Mouse (Mus musculus): Measurements from ENCODE around the gene Chat. TPM values are rescaled to one million over a fixed set of nuclear protein-coding genes. Genes with fewer than 3 reads are reported as not detected.

Chat gene
- polyA plus RNA-seq, 1 experiment: not detected

GRCm38 (mm10) chr14:32467606-32468005 is 1.8 kb upstream of the Chat start:
- no peak for TF ChIP-seq CTCF (IDR thresholded peaks at IDR 0.05; ENCODE audit: control insufficient read depth, insufficient read depth, low read length)
- TF ChIP-seq POLR2A (IDR thresholded peaks at IDR 0.05; ENCODE audit: borderline replicate concordance, control insufficient read depth, low read depth, low read length): no peak
- Histone ChIP-seq H3K4me1 (ENCODE audit: control insufficient read depth, insufficient read depth, low read length) (no peaks in the 10 kb centered on the region), H3K27ac (ENCODE audit: control insufficient read depth, insufficient read depth, low read depth, low read length, poor library complexity) (no peak overlapping the region), H3K4me3 (replicated peaks; ENCODE audit: control insufficient read depth, low read depth, low read length) (no peak overlapping the region)
- 5% methylated on average over 5 of the region's 5 CpGs for WGBS

GRCm38 (mm10) chr14:32465506-32465870 is 301 bp downstream of the Chat start:
- WGBS: 3% methylated on average over 11 of the region's 11 CpGs
- H3K4me1 ChIP-seq (ENCODE audit: control insufficient read depth, insufficient read depth, low read length): no peaks in the 10 kb centered on the region
- TF ChIP-seq POLR2A (IDR thresholded peaks at IDR 0.05; ENCODE audit: borderline replicate concordance, control insufficient read depth, low read depth, low read length) (no peak), CTCF (IDR thresholded peaks at IDR 0.05; ENCODE audit: control insufficient read depth, insufficient read depth, low read length) (no peak)
- H3K4me3 ChIP-seq (replicated peaks; ENCODE audit: control insufficient read depth, low read depth, low read length): no peak overlapping the region
- no peak overlapping the region for H3K27ac ChIP-seq (ENCODE audit: control insufficient read depth, insufficient read depth, low read depth, low read length, poor library complexity)

GRCm38 (mm10) chr14:32464601-32465505 is 936 bp downstream of the Chat start, which contains the start of gene Slc18a3:
Gene Slc18a3 (minus strand): TSS chr14:32464850.
- TF ChIP-seq POLR2A (IDR thresholded peaks at IDR 0.05; ENCODE audit: borderline replicate concordance, control insufficient read depth, low read depth, low read length) (no peak), CTCF (IDR thresholded peaks at IDR 0.05; ENCODE audit: control insufficient read depth, insufficient read depth, low read length) (no peak)
- H3K4me3 ChIP-seq (replicated peaks; ENCODE audit: control insufficient read depth, low read depth, low read length): no peak within 1 kb of the TSS
- no peaks in the 10 kb centered on the region for H3K4me1 ChIP-seq (ENCODE audit: control insufficient read depth, insufficient read depth, low read length)
- no peak within 1 kb of the TSS for H3K27ac ChIP-seq (ENCODE audit: control insufficient read depth, insufficient read depth, low read depth, low read length, poor library complexity)
- 1% methylated on average over 62 of the region's 70 CpGs for WGBS

GRCm38 (mm10) chr14:32463211-32464040 is 2.4 kb downstream of the Chat start:
- TF ChIP-seq CTCF (IDR thresholded peaks at IDR 0.05; ENCODE audit: control insufficient read depth, insufficient read depth, low read length) (no peak), POLR2A (IDR thresholded peaks at IDR 0.05; ENCODE audit: borderline replicate concordance, control insufficient read depth, low read depth, low read length) (no peak)
- 9% methylated on average over 74 of the region's 74 CpGs for WGBS
- Histone ChIP-seq H3K27ac (ENCODE audit: control insufficient read depth, insufficient read depth, low read depth, low read length, poor library complexity) (no peak overlapping the region), H3K4me1 (ENCODE audit: control insufficient read depth, insufficient read depth, low read length) (no peaks in the 10 kb centered on the region), H3K4me3 (replicated peaks; ENCODE audit: control insufficient read depth, low read depth, low read length) (no peak overlapping the region)

- no peaks in the 10 kb centered on the region for H3K4me1 ChIP-seq (ENCODE audit: control insufficient read depth, insufficient read depth, low read length)
- H3K27ac ChIP-seq (ENCODE audit: control insufficient read depth, insufficient read depth, low read depth, low read length, poor library complexity): no peak overlapping the region
- no peak for TF ChIP-seq POLR2A (IDR thresholded peaks at IDR 0.05; ENCODE audit: borderline replicate concordance, control insufficient read depth, low read depth, low read length)
- no peak for TF ChIP-seq CTCF (IDR thresholded peaks at IDR 0.05; ENCODE audit: control insufficient read depth, insufficient read depth, low read length)
- H3K4me3 ChIP-seq (replicated peaks; ENCODE audit: control insufficient read depth, low read depth, low read length): no peak overlapping the region
- 9% methylated on average over 4 of the region's 4 CpGs for WGBS
These were observed 13.2 kb downstream of the Chat start for GRCm38 (mm10) chr14:32452552-32452951.

- Histone ChIP-seq H3K4me1 (ENCODE audit: control insufficient read depth, insufficient read depth, low read length) (no peaks in the 10 kb centered on the region), H3K27ac (ENCODE audit: control insufficient read depth, insufficient read depth, low read depth, low read length, poor library complexity) (no peak overlapping the region), H3K4me3 (replicated peaks; ENCODE audit: control insufficient read depth, low read depth, low read length) (no peak overlapping the region)
- WGBS: 13% methylated on average over 6 of the region's 6 CpGs
- TF ChIP-seq POLR2A (IDR thresholded peaks at IDR 0.05; ENCODE audit: borderline replicate concordance, control insufficient read depth, low read depth, low read length): no peak
- no peak for TF ChIP-seq CTCF (IDR thresholded peaks at IDR 0.05; ENCODE audit: control insufficient read depth, insufficient read depth, low read length)
These were observed 18.8 kb downstream of the Chat start for GRCm38 (mm10) chr14:32446989-32447388.

GRCm38 (mm10) chr14:32443446-32443845 is 22.3 kb downstream of the Chat start:
- no peak for TF ChIP-seq POLR2A (IDR thresholded peaks at IDR 0.05; ENCODE audit: borderline replicate concordance, control insufficient read depth, low read depth, low read length)
- no peak for TF ChIP-seq CTCF (IDR thresholded peaks at IDR 0.05; ENCODE audit: control insufficient read depth, insufficient read depth, low read length)
- no peak overlapping the region for H3K27ac ChIP-seq (ENCODE audit: control insufficient read depth, insufficient read depth, low read depth, low read length, poor library complexity)
- H3K4me3 ChIP-seq (replicated peaks; ENCODE audit: control insufficient read depth, low read depth, low read length): no peak overlapping the region
- 52% methylated on average over 8 of the region's 8 CpGs for WGBS
- H3K4me1 ChIP-seq (ENCODE audit: control insufficient read depth, insufficient read depth, low read length): no peaks in the 10 kb centered on the region

GRCm38 (mm10) chr14:32439744-32440143 is 26.0 kb downstream of the Chat start:
- no peak overlapping the region for H3K27ac ChIP-seq (ENCODE audit: control insufficient read depth, insufficient read depth, low read depth, low read length, poor library complexity)
- H3K4me3 ChIP-seq (replicated peaks; ENCODE audit: control insufficient read depth, low read depth, low read length): no peak overlapping the region
- TF ChIP-seq POLR2A (IDR thresholded peaks at IDR 0.05; ENCODE audit: borderline replicate concordance, control insufficient read depth, low read depth, low read length): no peak
- TF ChIP-seq CTCF (IDR thresholded peaks at IDR 0.05; ENCODE audit: control insufficient read depth, insufficient read depth, low read length): no peak
- 37% methylated on average over 3 of the region's 3 CpGs for WGBS
- no peaks in the 10 kb centered on the region for H3K4me1 ChIP-seq (ENCODE audit: control insufficient read depth, insufficient read depth, low read length)

Data from bone marrow, adult 2 months (tissue).